Comparison of ENCODE assay signal across 10 mouse cellular contexts in genomic region chr8:94735426-94736094, GRCm38 (mm10). TPM values are rescaled to one million over a fixed set of nuclear protein-coding genes. Genes with fewer than 3 reads are reported as not detected.
DNase-seq lines count a peak whose midpoint lies in the region; ATAC-seq and TF ChIP-seq lines count a peak whose summit lies in the region.
"Had no signal": no experiment of that assay in that cellular context is flagged by ENCODE, and none has a peak within 500 bp of the region (broad histone marks: within the 10 kb centered on the region; RNA-seq: fewer than 3 reads in every experiment).

No protein-coding gene starts in this region.

- peak overlapping the region; percentile 54; the same call in 1 of the 2 replicates for H3K4me3 ChIP-seq in G1E (ENCODE audit: low read depth, low read length)
- no peak overlapping the region for H3K4me3 ChIP-seq in heart, embryonic 12.5 days
- peak overlapping the region; percentile 10; the same call in 1 of the 2 replicates for H3K4me3 ChIP-seq in liver, embryonic 16.5 days (ENCODE audit: low read depth, low read length)
- H3K4me3 ChIP-seq in layer of hippocampus, adult 2 months: no peak overlapping the region
- no peak overlapping the region for H3K4me3 ChIP-seq in forebrain, embryonic 10.5 days
- H3K4me3 ChIP-seq in hindbrain, embryonic 13.5 days: no peak overlapping the region

- H3K4me2 ChIP-seq in heart, embryonic 12.5 days: peak overlapping the region; percentile 51
- H3K4me2 ChIP-seq in liver, embryonic 16.5 days (ENCODE audit: low read depth, low read length): peak overlapping the region; percentile 54
- H3K4me2 ChIP-seq in hindbrain, embryonic 13.5 days: no peak overlapping the region

- H3K36me3 ChIP-seq in G1E (replicated peaks): no peaks in the 10 kb centered on the region
- no peaks in the 10 kb centered on the region for H3K36me3 ChIP-seq in heart, embryonic 12.5 days
- H3K36me3 ChIP-seq in liver, embryonic 16.5 days (ENCODE audit: control insufficient read depth, insufficient read depth): no peaks in the 10 kb centered on the region
- no peaks in the 10 kb centered on the region for H3K36me3 ChIP-seq in forebrain, embryonic 10.5 days (replicated peaks)
- no peaks in the 10 kb centered on the region for H3K36me3 ChIP-seq in hindbrain, embryonic 13.5 days

- no peaks in the 10 kb centered on the region for H3K9me3 ChIP-seq in G1E (replicated peaks)
- H3K9me3 ChIP-seq in heart, embryonic 12.5 days (replicated peaks): peaks cover under 1% of the 10 kb centered on the region
- H3K9me3 ChIP-seq in liver, embryonic 16.5 days (replicated peaks; ENCODE audit: control insufficient read depth, low read length): no peaks in the 10 kb centered on the region
- no peaks in the 10 kb centered on the region for H3K9me3 ChIP-seq in forebrain, embryonic 10.5 days
- H3K9me3 ChIP-seq in hindbrain, embryonic 13.5 days: no peaks in the 10 kb centered on the region

- DNase-seq in 3134 (ENCODE audit: extremely low read depth, insufficient read length, low spot score) (peak; percentile 55), G1E (ENCODE audit: low spot score) (peak; percentile 11)
- no peak for DNase-seq in layer of hippocampus, adult 2 months (ENCODE audit: low spot score in 2 of 2)
- DNase-seq in thymus, postnatal 25 days: no peak
- no peak for DNase-seq in forebrain, embryonic 10.5 days (ENCODE audit: extremely low spot score, low spot score)
- DNase-seq: right cerebral cortex, postnatal 14 days had no signal

- TF ChIP-seq CTCF in G1E (IDR thresholded peaks at IDR 0.05; ENCODE audit: low read depth, low read length): no peak
- TF ChIP-seq CTCF in layer of hippocampus, adult 2 months (conservative IDR thresholded peaks at IDR 0.05): no peak

- no peak for ATAC-seq in G1E (ENCODE audit: extremely low read depth, insufficient number of reproducible peaks, low FRiP score, poor library complexity, severe bottlenecking)
- ATAC-seq in heart, embryonic 12.5 days (ENCODE audit: insufficient number of reproducible peaks, low FRiP score): no peak
- no peak for ATAC-seq in liver, embryonic 16.5 days (ENCODE audit: low read depth)
- ATAC-seq in hindbrain, embryonic 13.5 days (ENCODE audit: low FRiP score): no peak

- H3K4me1 ChIP-seq in G1E (ENCODE audit: insufficient read depth, low read depth, low read length): peaks cover 31% of the 10 kb centered on the region
- peaks cover 15% of the 10 kb centered on the region; the same call in 1 of the 2 replicates for H3K4me1 ChIP-seq in heart, embryonic 12.5 days (replicated peaks)
- H3K4me1 ChIP-seq in liver, embryonic 16.5 days (ENCODE audit: control insufficient read depth, low read depth, low read length): peaks cover 44% of the 10 kb centered on the region
- no peaks in the 10 kb centered on the region for H3K4me1 ChIP-seq in forebrain, embryonic 10.5 days
- H3K4me1 ChIP-seq in hindbrain, embryonic 13.5 days (replicated peaks): no peaks in the 10 kb centered on the region

- H3K9ac ChIP-seq in heart, embryonic 12.5 days: 0 out of 2 replicates have a peak overlapping the region, but pooled peaks have one; percentile 38
- peak overlapping the region; percentile 44 for H3K9ac ChIP-seq in liver, embryonic 16.5 days (ENCODE audit: low read depth, low read length)
- H3K9ac ChIP-seq in hindbrain, embryonic 13.5 days: no peak overlapping the region

- no peaks in the 10 kb centered on the region for H3K27me3 ChIP-seq in G1E (ENCODE audit: insufficient read depth, low read length)
- no peaks in the 10 kb centered on the region for H3K27me3 ChIP-seq in heart, embryonic 12.5 days (replicated peaks)
- no peaks in the 10 kb centered on the region for H3K27me3 ChIP-seq in liver, embryonic 16.5 days (ENCODE audit: control insufficient read depth, insufficient read depth, low read depth, low read length)
- H3K27me3 ChIP-seq in forebrain, embryonic 10.5 days (ENCODE audit: poor library complexity, severe bottlenecking): no peaks in the 10 kb centered on the region
- no peaks in the 10 kb centered on the region for H3K27me3 ChIP-seq in hindbrain, embryonic 13.5 days

- 48% methylated on average over 5 of the region's 5 CpGs for WGBS in heart, embryonic 12.5 days
- 49% methylated on average over 5 of the region's 5 CpGs for WGBS in liver, embryonic 16.5 days (ENCODE audit: insufficient replicate concordance)
- 76% methylated on average over 5 of the region's 5 CpGs for WGBS in forebrain, embryonic 10.5 days
- 84% methylated on average over 5 of the region's 5 CpGs for WGBS in hindbrain, embryonic 13.5 days

- no peak overlapping the region for H3K27ac ChIP-seq in heart, embryonic 12.5 days (ENCODE audit: poor library complexity, severe bottlenecking)
- H3K27ac ChIP-seq in liver, embryonic 16.5 days (ENCODE audit: low read length): peak overlapping the region; percentile 95
- no peak overlapping the region for H3K27ac ChIP-seq in layer of hippocampus, adult 2 months
- no peak overlapping the region for H3K27ac ChIP-seq in forebrain, embryonic 10.5 days
- no peak overlapping the region for H3K27ac ChIP-seq in hindbrain, embryonic 13.5 days

RNA-seq across cellular contexts. Expression of gene Ccl22, which starts 9.8 kb away (rescaled TPM):
- total RNA-seq in G1E (2014; fragmentation: Nextera tagmentation) (not detected in 2 replicates), G1E (2017) (0.22 TPM in 1 of 2 replicates, not detected in the other)
- 0.02 TPM in 1 of 2 replicates, not detected in the other for polyA plus RNA-seq in G1E (2012)
- polyA plus RNA-seq in heart, embryonic 12.5 days (2016; fragmentation: Nextera tagmentation; extraction: Ambion mirVana): not detected in 2 replicates
- polyA plus RNA-seq in liver, embryonic 16.5 days (2015; fragmentation: Nextera tagmentation; extraction: Ambion mirVana): 0.27 and 0.37 TPM in 2 replicates
- total RNA-seq in layer of hippocampus, adult 2 months (2021): under 1 TPM in 1 of 2 experiments, not detected in 1; 0.37 TPM
- polyA plus RNA-seq in forebrain, embryonic 10.5 days (2016; fragmentation: Nextera tagmentation; extraction: Ambion mirVana): not detected in 2 replicates
- not detected in 2 replicates for polyA plus RNA-seq in hindbrain, embryonic 13.5 days (2015; fragmentation: Nextera tagmentation; extraction: Ambion mirVana)
- total RNA-seq: left cerebral cortex, postnatal 14 days had no signal

RNA-seq across cellular contexts. Expression of gene Cx3cl1, which starts 36.2 kb away (rescaled TPM):
- total RNA-seq in G1E (2014; fragmentation: Nextera tagmentation) (not detected in 2 replicates), G1E (2017) (0.06 and 0.38 TPM in 2 replicates)
- polyA plus RNA-seq in G1E (2012): not detected in 2 replicates
- 13.1 and 15.2 TPM in 2 replicates for polyA plus RNA-seq in heart, embryonic 12.5 days (2016; fragmentation: Nextera tagmentation; extraction: Ambion mirVana)
- polyA plus RNA-seq in liver, embryonic 16.5 days (2015; fragmentation: Nextera tagmentation; extraction: Ambion mirVana): 0.47 and 0.71 TPM in 2 replicates
- 100 to 1,000 TPM; 396 to 397 TPM for total RNA-seq in layer of hippocampus, adult 2 months (2021)
- 8.9 and 11.1 TPM in 2 replicates for polyA plus RNA-seq in forebrain, embryonic 10.5 days (2016; fragmentation: Nextera tagmentation; extraction: Ambion mirVana)
- polyA plus RNA-seq in hindbrain, embryonic 13.5 days (2015; fragmentation: Nextera tagmentation; extraction: Ambion mirVana): 15.0 and 15.8 TPM in 2 replicates

RNA-seq across cellular contexts. Expression of gene Pllp, which starts 39.5 kb away (rescaled TPM):
- total RNA-seq in G1E (2014; fragmentation: Nextera tagmentation) (not detected in 2 replicates), G1E (2017) (0.12 and 0.22 TPM in 2 replicates)
- polyA plus RNA-seq in G1E (2012): not detected in 2 replicates
- 0.13 TPM in 1 of 2 replicates, not detected in the other for polyA plus RNA-seq in heart, embryonic 12.5 days (2016; fragmentation: Nextera tagmentation; extraction: Ambion mirVana)
- 0.42 and 0.96 TPM in 2 replicates for polyA plus RNA-seq in liver, embryonic 16.5 days (2015; fragmentation: Nextera tagmentation; extraction: Ambion mirVana)
- total RNA-seq in layer of hippocampus, adult 2 months (2021): 10 to 100 TPM; 37.5 to 39.8 TPM
- polyA plus RNA-seq in forebrain, embryonic 10.5 days (2016; fragmentation: Nextera tagmentation; extraction: Ambion mirVana): 0.20 and 0.27 TPM in 2 replicates
- 0.35 and 0.93 TPM in 2 replicates for polyA plus RNA-seq in hindbrain, embryonic 13.5 days (2015; fragmentation: Nextera tagmentation; extraction: Ambion mirVana)

Comparison
In these comparisons a context has a peak if more than half of its experiments do, and no peak if none do; other contexts are left out.
1. DNase-seq: peak in 3134 (single experiment) and G1E (single experiment); none in layer of hippocampus, adult 2 months (0 of 2), thymus, postnatal 25 days (single experiment) and forebrain, embryonic 10.5 days (single experiment).
2. H3K4me3 ChIP-seq: peak in G1E (single experiment) and liver, embryonic 16.5 days (single experiment); none in heart, embryonic 12.5 days (single experiment), layer of hippocampus, adult 2 months (single experiment), forebrain, embryonic 10.5 days (single experiment) and hindbrain, embryonic 13.5 days (single experiment).